Mouse (Mus musculus) lung, embryonic 15.5 days (tissue): ENCODE results near the gene G430095P16Rik. TPM values are rescaled to one million over a fixed set of nuclear protein-coding genes. Genes with fewer than 3 reads are reported as not detected.

Experiments
- ATAC-seq: fragments of 200-750 bp; cut with Nextera tagmentation; 2 replicates; pipeline ENCODE4 v1.8.0; 2017; ENCODE audit warnings: moderate number of reproducible peaks, borderline replicate concordance; ENCODE audit not compliant: low FRiP score, low TSS enrichment; ENCODE audit errors: extremely low read depth
- H3K27ac ChIP-seq: fragments of 300-500 bp; sonication (generic); 2 replicates; pipeline ENCODE4 v1.5.1; 2015; ENCODE audit warnings: moderate library complexity, mild to moderate bottlenecking, inconsistent platforms
- H3K27me3 ChIP-seq: fragments of 300-500 bp; sonication (generic); 2 replicates; pipeline ENCODE4 v1.6.1; 2015; ENCODE audit warnings: inconsistent platforms
- H3K36me3 ChIP-seq: fragments of 300-500 bp; sonication (generic); 2 replicates; pipeline ENCODE4 v1.6.1; 2015; ENCODE audit warnings: inconsistent platforms
- H3K4me1 ChIP-seq: fragments of 300-500 bp; sonication (generic); 2 replicates; pipeline ENCODE4 v1.6.1; 2015; ENCODE audit warnings: inconsistent platforms
- H3K4me2 ChIP-seq: fragments of 300-500 bp; sonication (generic); 2 replicates; pipeline ENCODE4 v1.6.1; 2015; ENCODE audit warnings: inconsistent platforms, mild to moderate bottlenecking, moderate library complexity
- H3K4me3 ChIP-seq: fragments of 300-500 bp; sonication (generic); 2 replicates; pipeline ENCODE4 v1.5.1; 2015; ENCODE audit warnings: mild to moderate bottlenecking, inconsistent platforms
- H3K9ac ChIP-seq: fragments of 300-500 bp; sonication (generic); 2 replicates; pipeline ENCODE4 v1.6.1; 2015; ENCODE audit warnings: inconsistent platforms
- H3K9me3 ChIP-seq: fragments of 300-500 bp; sonication (generic); 2 replicates; pipeline ENCODE4 v1.6.1; 2016; ENCODE audit warnings: inconsistent platforms
- WGBS: fragments of 180-500 bp; shearing (Covaris S2); methylation state at CpG from one replicate; pipeline ENCODE4 v1.1.7; 2015; 5-methylcytosine and 5-hydroxymethylcytosine counted together
- polyA plus RNA-seq: library from polyadenylated mRNA; unstranded; fragments of >200 nt; fragmentation: Nextera tagmentation; extraction: Ambion mirVana; gene quantifications from 2 replicates; pipeline ENCODE4 v1.2.1, GENCODE M21; 2015

G430095P16Rik gene
- polyA plus RNA-seq, 1 experiment from 2014 or later, result 3.4 TPM

DNA sequence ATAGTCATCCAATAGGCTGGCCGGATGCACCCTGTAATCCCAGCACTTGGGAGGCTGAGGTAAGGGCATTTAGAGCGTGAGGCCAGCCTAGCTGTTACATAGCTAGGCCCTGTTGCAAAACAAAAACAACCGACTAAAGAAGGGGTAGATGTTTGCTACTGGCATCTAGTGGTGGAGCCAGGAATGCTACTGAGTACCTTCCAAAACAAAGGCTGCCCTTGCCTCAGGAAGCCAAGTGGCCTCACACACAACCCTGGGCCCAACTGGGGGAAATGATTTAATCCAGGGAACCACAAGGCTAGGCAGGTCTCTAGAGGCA is 3.1 kb downstream of the G430095P16Rik start:
- Histone ChIP-seq H3K9ac (0 out of 2 replicates have a peak overlapping the region, but pooled peaks have one; percentile 16), H3K4me2 (no peak overlapping the region), H3K36me3 (peaks cover 30% of the 10 kb centered on the region), H3K27me3 (no peaks in the 10 kb centered on the region), H3K27ac (peak overlapping the region; percentile 60), H3K4me3 (no peak overlapping the region), H3K4me1 (peaks cover 95% of the 10 kb centered on the region), H3K9me3 (no peaks in the 10 kb centered on the region)
- no peak for ATAC-seq
- 21% methylated on average over 3 of the region's 3 CpGs for WGBS

DNA sequence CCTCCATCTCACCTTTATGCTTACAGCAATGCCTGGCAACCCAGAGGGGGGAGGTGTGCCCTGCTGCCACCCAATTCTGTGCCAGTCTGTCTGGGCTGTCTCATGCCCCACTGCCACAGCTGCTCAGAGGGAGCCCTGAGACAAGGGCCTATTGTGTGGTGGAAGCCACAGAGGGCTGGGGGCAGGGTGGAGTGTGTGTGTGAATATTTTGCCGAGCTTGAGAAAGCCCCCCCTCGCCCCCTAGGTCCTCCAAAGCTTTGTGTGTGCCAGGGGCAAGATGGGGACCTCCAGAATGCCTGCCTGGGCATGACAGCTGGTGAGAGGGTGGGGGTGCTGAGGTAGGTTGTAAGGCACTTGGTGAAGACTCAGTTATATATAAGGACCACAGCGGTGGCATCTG is 5.7 kb downstream of the G430095P16Rik start:
- 51% methylated on average over 3 of the region's 3 CpGs for WGBS
- Histone ChIP-seq H3K36me3 (peaks cover 18% of the 10 kb centered on the region; the same call in 1 of the 2 replicates), H3K4me1 (peaks cover 99% of the 10 kb centered on the region), H3K27me3 (no peaks in the 10 kb centered on the region), H3K9ac (no peak overlapping the region), H3K4me2 (no peak overlapping the region), H3K4me3 (no peak overlapping the region), H3K9me3 (no peaks in the 10 kb centered on the region), H3K27ac (peak overlapping the region; percentile 76)
- ATAC-seq, result 0 out of 2 replicates have a peak, but pooled peaks have one; percentile 29

GRCm38 (mm10) chr8:84729921-84730362 is 7.1 kb downstream of the G430095P16Rik start:
- Histone ChIP-seq H3K36me3 (peaks cover 18% of the 10 kb centered on the region; the same call in 1 of the 2 replicates), H3K4me2 (no peak overlapping the region), H3K9me3 (no peaks in the 10 kb centered on the region), H3K4me3 (no peak overlapping the region), H3K9ac (no peak overlapping the region), H3K27me3 (no peaks in the 10 kb centered on the region), H3K4me1 (peaks cover 95% of the 10 kb centered on the region), H3K27ac (peak overlapping the region; percentile 76)
- no peak for ATAC-seq
- WGBS, result 78% methylated on average over 16 of the region's 16 CpGs

- 25% methylated on average over 9 of the region's 9 CpGs for WGBS
- Histone ChIP-seq H3K4me2 (peak overlapping the region; percentile 2; the same call in 1 of the 2 replicates), H3K4me3 (no peak overlapping the region), H3K27ac (peak overlapping the region; percentile 76), H3K4me1 (peaks cover 94% of the 10 kb centered on the region), H3K9me3 (no peaks in the 10 kb centered on the region), H3K9ac (no peak overlapping the region), H3K27me3 (no peaks in the 10 kb centered on the region), H3K36me3 (peaks cover 12% of the 10 kb centered on the region; the same call in 1 of the 2 replicates)
- peak; percentile 44; the same call in 1 of the 2 replicates for ATAC-seq
These were observed 7.9 kb downstream of the G430095P16Rik start for GRCm38 (mm10) chr8:84730541-84731370.

DNA sequence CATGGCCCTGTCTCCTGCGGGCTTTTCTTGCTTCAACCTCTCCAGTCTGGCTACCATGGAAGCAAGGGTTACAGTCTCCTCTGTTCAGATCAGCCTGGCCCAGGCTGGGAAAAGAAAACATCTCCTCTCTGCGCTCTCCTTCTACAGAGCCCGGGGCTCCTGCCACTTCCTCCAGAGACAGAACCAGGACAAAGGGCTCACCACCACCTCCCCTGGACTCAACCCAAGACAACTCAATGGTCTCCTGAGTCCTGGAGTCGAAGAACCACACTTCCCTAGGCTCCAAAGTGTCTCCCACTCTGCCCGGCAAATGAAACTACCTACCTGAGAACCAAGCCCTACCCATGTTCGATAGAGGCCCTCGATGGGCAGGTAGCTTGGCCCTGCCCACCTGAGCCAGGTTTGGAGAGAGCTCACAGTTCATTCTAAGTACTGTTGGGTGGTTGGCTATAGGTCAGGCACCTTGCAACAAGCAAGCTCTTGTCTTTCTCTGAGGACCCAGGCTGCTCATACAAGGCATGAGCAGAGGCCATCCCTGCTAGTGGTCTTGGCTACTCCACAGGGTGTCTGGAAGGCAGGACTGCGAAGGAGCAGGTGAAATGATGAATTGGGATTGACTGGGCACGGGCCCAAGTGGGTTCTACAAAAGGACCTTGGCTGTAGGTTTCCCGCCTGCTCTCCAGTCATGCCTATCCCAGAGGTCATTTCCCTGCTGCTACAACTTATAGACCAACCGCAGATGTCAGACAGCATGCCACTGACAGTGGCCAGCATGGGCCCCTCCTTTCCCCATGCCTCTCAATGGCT is 8.8 kb downstream of the G430095P16Rik start:
- WGBS, result 41% methylated on average over 11 of the region's 11 CpGs
- no peak for ATAC-seq

GRCm38 (mm10) chr8:84732545-84732944 is 9.7 kb downstream of the G430095P16Rik start:
- 41% methylated on average over 5 of the region's 5 CpGs for WGBS

More for the DNA sequence above, 8.8 kb downstream of the G430095P16Rik start:
- H3K4me3 ChIP-seq, result no peak overlapping the region
- H3K9me3 ChIP-seq, result no peaks in the 10 kb centered on the region
- H3K27ac ChIP-seq, result peak overlapping the region; percentile 76
- peaks cover 4% of the 10 kb centered on the region; the same call in 1 of the 2 replicates for H3K36me3 ChIP-seq
- peaks cover 86% of the 10 kb centered on the region for H3K4me1 ChIP-seq
- H3K4me2 ChIP-seq, result peak overlapping the region; percentile 2; the same call in 1 of the 2 replicates
- no peak overlapping the region for H3K9ac ChIP-seq
- no peaks in the 10 kb centered on the region for H3K27me3 ChIP-seq

GRCm38 (mm10) chr8:84732996-84733395 is 10.2 kb downstream of the G430095P16Rik start:
- no peak for ATAC-seq
- no peaks in the 10 kb centered on the region for H3K36me3 ChIP-seq
- H3K27ac ChIP-seq, result peak overlapping the region; percentile 76
- no peak overlapping the region for H3K9ac ChIP-seq
- WGBS, result 35% methylated on average over 6 of the region's 6 CpGs
- no peak overlapping the region for H3K4me2 ChIP-seq
- H3K4me1 ChIP-seq, result peaks cover 80% of the 10 kb centered on the region
- H3K9me3 ChIP-seq, result no peaks in the 10 kb centered on the region
- H3K4me3 ChIP-seq, result no peak overlapping the region
- H3K27me3 ChIP-seq, result no peaks in the 10 kb centered on the region

More at GRCm38 (mm10) chr8:84732545-84732944, 9.7 kb downstream of the G430095P16Rik start:
- ATAC-seq, result no peak
- no peaks in the 10 kb centered on the region for H3K27me3 ChIP-seq
- H3K9ac ChIP-seq, result no peak overlapping the region
- H3K27ac ChIP-seq, result peak overlapping the region; percentile 76
- no peak overlapping the region for H3K4me2 ChIP-seq
- H3K9me3 ChIP-seq, result no peaks in the 10 kb centered on the region
- peaks cover 80% of the 10 kb centered on the region for H3K4me1 ChIP-seq
- no peaks in the 10 kb centered on the region for H3K36me3 ChIP-seq
- no peak overlapping the region for H3K4me3 ChIP-seq

GRCm38 (mm10) chr8:84733959-84734358 is 11.2 kb downstream of the G430095P16Rik start:
- ATAC-seq, result no peak
- H3K36me3 ChIP-seq, result no peaks in the 10 kb centered on the region

DNA sequence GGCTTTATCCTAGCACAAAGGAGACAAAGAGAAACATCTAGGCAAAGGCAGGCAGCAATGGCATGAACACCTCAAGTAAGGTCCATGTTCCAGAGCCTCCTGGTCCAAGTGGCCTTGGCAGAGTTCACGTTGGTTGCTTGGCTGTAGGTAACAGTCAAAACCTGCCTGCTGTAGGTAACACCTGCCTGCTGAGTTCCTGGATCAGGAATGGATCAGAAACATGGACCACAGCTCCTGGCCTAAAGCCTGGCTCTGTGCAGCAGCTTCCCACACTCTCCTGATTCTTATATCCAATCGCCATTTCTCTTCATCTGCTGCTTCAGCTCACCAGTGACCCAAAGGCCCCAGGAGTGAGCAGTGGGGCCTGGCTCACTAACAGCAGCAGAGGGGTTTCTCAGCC is 11.9 kb downstream of the G430095P16Rik start:
- Histone ChIP-seq H3K4me1 (peaks cover 79% of the 10 kb centered on the region), H3K9me3 (no peaks in the 10 kb centered on the region), H3K4me3 (no peak overlapping the region), H3K9ac (no peak overlapping the region), H3K27ac (no peak overlapping the region), H3K4me2 (no peak overlapping the region), H3K27me3 (no peaks in the 10 kb centered on the region), H3K36me3 (no peaks in the 10 kb centered on the region)
- 78% methylated on average over 2 of the region's 2 CpGs for WGBS
- ATAC-seq, result no peak

More at GRCm38 (mm10) chr8:84733959-84734358, 11.2 kb downstream of the G430095P16Rik start:
- no peak overlapping the region for H3K4me2 ChIP-seq
- H3K9ac ChIP-seq, result no peak overlapping the region
- peaks cover 80% of the 10 kb centered on the region for H3K4me1 ChIP-seq
- H3K27me3 ChIP-seq, result no peaks in the 10 kb centered on the region
- H3K27ac ChIP-seq, result no peak overlapping the region
- no peaks in the 10 kb centered on the region for H3K9me3 ChIP-seq
- no peak overlapping the region for H3K4me3 ChIP-seq
- WGBS, result 85% methylated on average over 6 of the region's 6 CpGs

DNA sequence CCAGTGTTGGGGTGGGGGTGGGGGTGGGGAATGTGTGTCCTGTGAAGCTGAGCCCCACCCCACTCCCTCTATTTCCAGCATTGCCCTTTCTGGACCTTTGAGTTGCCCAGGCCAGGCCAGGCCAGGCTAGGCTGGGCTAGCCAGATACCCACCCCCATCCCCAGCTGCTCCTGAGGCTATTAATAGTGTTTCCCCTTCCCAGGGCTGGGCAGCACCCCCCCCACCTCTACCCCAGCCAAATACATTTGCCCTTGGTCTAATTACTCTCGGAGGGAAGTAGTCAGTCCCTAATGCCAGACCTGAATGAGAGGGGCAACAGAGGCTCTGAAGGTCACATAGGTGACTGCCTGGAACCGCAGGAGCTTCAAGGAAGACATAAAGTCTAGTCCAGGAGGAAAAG is 12.8 kb downstream of the G430095P16Rik start:
- Histone ChIP-seq H3K4me2 (no peak overlapping the region), H3K9me3 (no peaks in the 10 kb centered on the region), H3K36me3 (no peaks in the 10 kb centered on the region), H3K27me3 (no peaks in the 10 kb centered on the region), H3K27ac (no peak overlapping the region), H3K4me1 (peaks cover 79% of the 10 kb centered on the region), H3K4me3 (no peak overlapping the region), H3K9ac (no peak overlapping the region)
- ATAC-seq, result no peak
- WGBS, result 49% methylated on average over 2 of the region's 2 CpGs

- H3K27me3 ChIP-seq, result no peaks in the 10 kb centered on the region
- WGBS, result 88% methylated on average over 4 of the region's 4 CpGs
These were observed 13.7 kb downstream of the G430095P16Rik start for GRCm38 (mm10) chr8:84736521-84736920.

More at GRCm38 (mm10) chr8:84736521-84736920, 13.7 kb downstream of the G430095P16Rik start:
- no peak overlapping the region for H3K9ac ChIP-seq
- H3K4me3 ChIP-seq, result no peak overlapping the region
- H3K27ac ChIP-seq, result no peak overlapping the region
- H3K9me3 ChIP-seq, result no peaks in the 10 kb centered on the region
- H3K4me2 ChIP-seq, result no peak overlapping the region
- peaks cover 79% of the 10 kb centered on the region for H3K4me1 ChIP-seq
- H3K36me3 ChIP-seq, result no peaks in the 10 kb centered on the region
- no peak for ATAC-seq
